Mouse (Mus musculus): Measurements from ENCODE around the gene Inip. TPM values are rescaled to one million over a fixed set of nuclear protein-coding genes. Genes with fewer than 3 reads are reported as not detected.

The Inip gene
- polyA plus RNA-seq, 1 experiment from 2014 or later, result 41.4 TPM

DNA sequence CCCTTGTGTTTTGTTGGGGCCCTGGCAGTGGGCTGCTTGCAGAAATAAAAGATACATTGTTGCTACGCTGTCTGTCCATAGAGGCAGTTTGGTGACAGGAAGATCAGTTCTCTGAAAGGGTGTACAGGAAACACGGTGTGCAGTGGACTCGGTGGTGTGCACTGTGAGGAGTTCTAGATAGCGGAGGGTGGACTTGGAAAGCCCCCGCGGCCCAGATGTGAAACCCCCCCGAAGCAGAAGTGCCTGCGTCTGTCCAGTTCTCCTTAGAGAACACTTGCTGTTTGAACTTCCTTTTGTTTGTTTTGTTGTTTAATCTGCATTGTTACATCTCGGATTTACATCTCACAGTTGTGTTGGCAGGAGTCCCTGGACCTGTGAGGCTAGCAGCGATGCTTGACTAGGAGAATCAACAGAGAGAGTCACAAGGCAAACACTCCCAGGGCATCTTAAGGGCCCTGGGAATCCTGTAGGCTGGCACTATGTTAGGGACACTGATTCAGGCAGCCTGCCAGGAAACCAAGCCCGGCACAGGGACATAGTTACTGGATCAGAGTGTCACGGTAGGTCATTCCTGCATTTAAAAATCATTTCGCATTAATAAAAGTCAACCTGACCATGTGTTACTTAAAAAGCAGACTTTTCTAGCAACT lies 47.8 kb downstream of the Inip start:
- Histone ChIP-seq H3K27ac (ENCODE audit: low read length) (no peak overlapping the region), H3K4me1 (ENCODE audit: control insufficient read depth, insufficient read depth, low read length) (no peaks in the 10 kb centered on the region), H3K9ac (ENCODE audit: low read length) (no peak overlapping the region), H3K27me3 (ENCODE audit: control insufficient read depth, insufficient read depth, low read length) (no peaks in the 10 kb centered on the region), H3K4me3 (replicated peaks; ENCODE audit: low read length) (no peak overlapping the region), H3K9me3 (replicated peaks; ENCODE audit: control insufficient read depth, low read length) (no peaks in the 10 kb centered on the region), H3K4me2 (ENCODE audit: low read depth, low read length) (no peak overlapping the region), H3K36me3 (ENCODE audit: control insufficient read depth, insufficient read depth, low read length) (0 out of 2 replicates have a peak, but pooled peaks cover 4% of the 10 kb centered on the region)
- no peak for ATAC-seq (ENCODE audit: insufficient read depth, low FRiP score)
- whole genome bisulfite sequencing, result 66% methylated on average over 13 of the region's 13 CpGs

DNA sequence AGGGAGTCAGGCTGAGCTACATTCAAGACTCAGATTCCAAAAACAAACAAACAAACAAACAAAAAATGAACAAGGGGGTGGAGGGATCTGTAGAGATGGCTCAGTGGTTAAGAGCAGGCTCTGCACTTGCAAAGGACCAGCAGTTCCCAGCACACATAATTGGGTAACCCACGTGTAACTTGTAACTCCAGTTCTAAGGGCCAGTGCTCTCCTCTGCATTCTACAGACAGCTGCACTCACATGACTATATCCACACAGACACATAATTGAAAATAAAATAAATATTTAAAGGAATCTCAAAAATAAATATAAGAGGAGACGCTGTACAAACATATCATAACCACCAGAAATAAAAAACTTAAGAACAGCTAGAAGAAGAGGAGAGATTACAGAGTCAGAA lies 61.5 kb downstream of the Inip start:
- 37% methylated on average over 2 of the region's 2 CpGs for WGBS
- no peak for ATAC-seq (ENCODE audit: insufficient read depth, low FRiP score)

DNA sequence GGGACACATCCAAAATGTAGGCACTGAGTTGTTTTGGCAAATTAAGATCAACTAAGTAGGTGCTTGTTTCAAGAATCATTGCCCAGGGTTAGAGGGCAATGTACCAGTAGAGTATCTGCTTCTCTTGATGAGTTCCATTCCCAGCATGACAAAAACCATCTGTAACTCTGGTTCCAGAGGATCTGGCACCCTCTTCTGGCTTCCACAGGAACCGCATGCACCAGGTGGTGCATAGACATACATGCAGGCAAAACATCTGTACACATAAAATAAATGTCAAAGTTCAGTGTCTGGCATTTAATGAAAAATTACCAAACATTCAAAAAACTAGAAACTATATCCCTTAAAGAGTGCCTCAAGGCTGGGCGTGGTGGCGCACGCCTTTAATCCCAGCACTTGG lies 62.1 kb downstream of the Inip start:
- no peak for ATAC-seq (ENCODE audit: insufficient read depth, low FRiP score)

More for the DNA sequence above, 61.5 kb downstream of the Inip start:
- H3K27me3 ChIP-seq (ENCODE audit: control insufficient read depth, insufficient read depth, low read length), result no peaks in the 10 kb centered on the region
- H3K4me2 ChIP-seq (ENCODE audit: low read depth, low read length), result no peak overlapping the region
- H3K4me1 ChIP-seq (ENCODE audit: control insufficient read depth, insufficient read depth, low read length), result no peaks in the 10 kb centered on the region
- no peak overlapping the region for H3K27ac ChIP-seq (ENCODE audit: low read length)
- peaks cover 7% of the 10 kb centered on the region; the same call in 1 of the 2 replicates for H3K9me3 ChIP-seq (replicated peaks; ENCODE audit: control insufficient read depth, low read length)
- no peak overlapping the region for H3K9ac ChIP-seq (ENCODE audit: low read length)
- no peaks in the 10 kb centered on the region for H3K36me3 ChIP-seq (ENCODE audit: control insufficient read depth, insufficient read depth, low read length)
- no peak overlapping the region for H3K4me3 ChIP-seq (replicated peaks; ENCODE audit: low read length)

DNA sequence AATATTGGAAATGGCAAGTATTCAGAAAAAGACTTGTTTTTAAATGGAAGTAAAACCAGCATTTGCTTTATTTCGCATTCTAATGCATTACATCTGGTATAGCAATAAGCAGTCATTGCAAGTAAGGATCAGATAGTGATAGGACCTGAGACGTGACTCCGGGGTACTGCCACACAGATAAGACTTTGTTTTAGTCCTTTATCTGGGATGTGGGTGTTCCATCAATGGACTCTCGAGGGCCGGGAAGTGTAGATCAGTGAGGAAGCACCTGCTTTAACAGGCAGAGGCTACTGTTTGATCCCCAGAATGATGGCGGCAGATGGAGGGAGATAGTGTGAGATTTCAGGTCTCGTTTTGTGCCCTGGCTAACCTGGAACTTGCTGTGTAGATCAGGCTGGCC lies 69.8 kb downstream of the Inip start:
- no peaks in the 10 kb centered on the region for H3K27me3 ChIP-seq (ENCODE audit: control insufficient read depth, insufficient read depth, low read length)
- no peaks in the 10 kb centered on the region for H3K9me3 ChIP-seq (replicated peaks; ENCODE audit: control insufficient read depth, low read length)
- H3K36me3 ChIP-seq (ENCODE audit: control insufficient read depth, insufficient read depth, low read length), result no peaks in the 10 kb centered on the region
- ATAC-seq (ENCODE audit: insufficient read depth, low FRiP score), result no peak
- 85% methylated on average over 7 of the region's 7 CpGs for WGBS
- H3K4me3 ChIP-seq (replicated peaks; ENCODE audit: low read length), result no peak overlapping the region
- H3K9ac ChIP-seq (ENCODE audit: low read length), result no peak overlapping the region
- H3K4me1 ChIP-seq (ENCODE audit: control insufficient read depth, insufficient read depth, low read length), result no peaks in the 10 kb centered on the region
- H3K4me2 ChIP-seq (ENCODE audit: low read depth, low read length), result no peak overlapping the region
- H3K27ac ChIP-seq (ENCODE audit: low read length), result no peak overlapping the region

More for the DNA sequence above, 62.1 kb downstream of the Inip start:
- Histone ChIP-seq H3K27ac (ENCODE audit: low read length) (no peak overlapping the region), H3K9ac (ENCODE audit: low read length) (no peak overlapping the region), H3K27me3 (ENCODE audit: control insufficient read depth, insufficient read depth, low read length) (no peaks in the 10 kb centered on the region), H3K4me2 (ENCODE audit: low read depth, low read length) (no peak overlapping the region), H3K9me3 (replicated peaks; ENCODE audit: control insufficient read depth, low read length) (peaks cover 7% of the 10 kb centered on the region; the same call in 1 of the 2 replicates), H3K4me1 (ENCODE audit: control insufficient read depth, insufficient read depth, low read length) (no peaks in the 10 kb centered on the region), H3K36me3 (ENCODE audit: control insufficient read depth, insufficient read depth, low read length) (no peaks in the 10 kb centered on the region), H3K4me3 (replicated peaks; ENCODE audit: low read length) (no peak overlapping the region)
- 97% methylated on average over 4 of the region's 4 CpGs for WGBS

DNA sequence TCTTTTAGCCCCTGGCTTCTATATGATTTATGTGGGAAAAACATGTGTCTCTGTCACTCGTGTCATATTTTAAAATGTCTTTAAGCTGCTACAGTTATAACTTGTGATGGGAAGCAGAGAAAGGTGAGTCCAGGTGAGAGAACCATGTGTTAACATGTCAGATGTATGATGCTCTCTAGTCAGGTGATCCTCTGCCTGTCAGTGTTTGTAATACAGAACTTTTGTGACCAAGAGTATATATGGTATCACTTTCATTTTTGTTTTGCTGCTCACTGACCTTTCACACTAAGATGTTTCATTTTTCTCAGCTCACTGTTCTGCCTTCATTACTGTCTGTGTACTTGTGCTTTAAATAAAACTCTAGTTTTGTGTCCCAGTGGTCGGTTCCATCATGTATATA lies 72.5 kb downstream of the Inip start:
- H3K9me3 ChIP-seq (replicated peaks; ENCODE audit: control insufficient read depth, low read length), result no peaks in the 10 kb centered on the region
- no peaks in the 10 kb centered on the region for H3K36me3 ChIP-seq (ENCODE audit: control insufficient read depth, insufficient read depth, low read length)
- no peaks in the 10 kb centered on the region for H3K4me1 ChIP-seq (ENCODE audit: control insufficient read depth, insufficient read depth, low read length)
- no peak overlapping the region for H3K4me3 ChIP-seq (replicated peaks; ENCODE audit: low read length)
- no peak overlapping the region for H3K4me2 ChIP-seq (ENCODE audit: low read depth, low read length)
- ATAC-seq (ENCODE audit: insufficient read depth, low FRiP score), result no peak
- 79% methylated on average over 2 of the region's 2 CpGs for WGBS
- H3K9ac ChIP-seq (ENCODE audit: low read length), result no peak overlapping the region
- H3K27me3 ChIP-seq (ENCODE audit: control insufficient read depth, insufficient read depth, low read length), result no peaks in the 10 kb centered on the region
- H3K27ac ChIP-seq (ENCODE audit: low read length), result no peak overlapping the region

DNA sequence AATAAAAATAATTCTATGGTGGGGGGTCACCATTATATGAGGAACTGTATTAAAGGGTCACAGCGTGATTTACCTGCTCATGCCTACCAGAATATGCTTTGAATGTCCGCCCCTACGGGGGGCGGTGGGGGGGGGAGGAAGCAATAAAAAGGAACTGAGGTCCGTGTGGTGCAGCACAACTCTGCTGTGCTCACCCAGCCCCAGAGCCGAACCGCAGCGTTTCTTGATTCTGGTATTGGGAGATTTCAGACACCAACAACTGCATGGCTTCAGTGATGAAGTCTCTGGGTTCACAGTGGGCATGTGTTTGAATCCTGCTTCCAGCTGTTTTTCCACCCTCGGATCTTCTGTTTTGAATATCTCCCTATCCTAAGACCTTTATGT lies 73.5 kb downstream of the Inip start:
- ATAC-seq (ENCODE audit: insufficient read depth, low FRiP score), result no peak
- no peaks in the 10 kb centered on the region for H3K36me3 ChIP-seq (ENCODE audit: control insufficient read depth, insufficient read depth, low read length)

DNA sequence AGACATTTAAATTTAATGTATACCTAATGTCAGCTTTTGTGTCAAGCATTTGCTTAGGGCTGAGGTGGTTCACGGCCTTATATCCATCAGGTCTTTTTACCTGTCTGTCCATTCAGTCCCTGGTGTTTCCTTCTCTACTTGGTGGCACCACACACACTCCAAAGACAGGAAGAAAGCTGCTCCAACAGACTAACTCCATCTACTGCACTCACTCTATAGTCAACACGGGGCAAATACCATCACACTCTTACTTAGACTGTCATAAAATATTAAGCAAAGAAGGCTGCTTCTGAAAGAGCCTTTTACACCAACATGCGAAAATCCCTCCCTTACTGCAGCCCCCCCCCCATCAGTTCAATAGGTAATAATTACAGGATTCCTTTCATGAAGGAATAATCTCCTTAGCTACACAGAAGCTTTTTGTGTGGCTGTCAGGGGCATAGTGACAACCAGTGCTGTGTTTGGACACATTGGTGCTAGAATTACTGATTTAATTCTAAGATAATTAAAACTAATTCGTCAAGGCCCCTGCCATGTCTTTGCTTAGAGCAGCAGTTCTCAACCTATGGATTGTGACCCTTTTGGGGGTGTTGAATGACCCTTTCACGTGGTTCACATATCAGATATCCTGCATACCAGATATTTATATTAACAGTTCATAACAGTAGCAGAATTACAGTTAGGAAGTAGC lies 74.1 kb downstream of the Inip start:
- ATAC-seq (ENCODE audit: insufficient read depth, low FRiP score), result no peak
- Histone ChIP-seq H3K4me1 (ENCODE audit: control insufficient read depth, insufficient read depth, low read length) (no peaks in the 10 kb centered on the region), H3K27me3 (ENCODE audit: control insufficient read depth, insufficient read depth, low read length) (no peaks in the 10 kb centered on the region), H3K36me3 (ENCODE audit: control insufficient read depth, insufficient read depth, low read length) (no peaks in the 10 kb centered on the region), H3K9me3 (replicated peaks; ENCODE audit: control insufficient read depth, low read length) (no peaks in the 10 kb centered on the region), H3K4me3 (replicated peaks; ENCODE audit: low read length) (no peak overlapping the region), H3K27ac (ENCODE audit: low read length) (no peak overlapping the region), H3K9ac (ENCODE audit: low read length) (no peak overlapping the region), H3K4me2 (ENCODE audit: low read depth, low read length) (no peak overlapping the region)
- 64% methylated on average over 5 of the region's 5 CpGs for WGBS

More for the DNA sequence above, 73.5 kb downstream of the Inip start:
- WGBS, result 78% methylated on average over 9 of the region's 9 CpGs
- Histone ChIP-seq H3K9ac (ENCODE audit: low read length) (no peak overlapping the region), H3K4me2 (ENCODE audit: low read depth, low read length) (no peak overlapping the region), H3K4me1 (ENCODE audit: control insufficient read depth, insufficient read depth, low read length) (no peaks in the 10 kb centered on the region), H3K9me3 (replicated peaks; ENCODE audit: control insufficient read depth, low read length) (no peaks in the 10 kb centered on the region), H3K27me3 (ENCODE audit: control insufficient read depth, insufficient read depth, low read length) (no peaks in the 10 kb centered on the region), H3K4me3 (replicated peaks; ENCODE audit: low read length) (no peak overlapping the region), H3K27ac (ENCODE audit: low read length) (no peak overlapping the region)

DNA sequence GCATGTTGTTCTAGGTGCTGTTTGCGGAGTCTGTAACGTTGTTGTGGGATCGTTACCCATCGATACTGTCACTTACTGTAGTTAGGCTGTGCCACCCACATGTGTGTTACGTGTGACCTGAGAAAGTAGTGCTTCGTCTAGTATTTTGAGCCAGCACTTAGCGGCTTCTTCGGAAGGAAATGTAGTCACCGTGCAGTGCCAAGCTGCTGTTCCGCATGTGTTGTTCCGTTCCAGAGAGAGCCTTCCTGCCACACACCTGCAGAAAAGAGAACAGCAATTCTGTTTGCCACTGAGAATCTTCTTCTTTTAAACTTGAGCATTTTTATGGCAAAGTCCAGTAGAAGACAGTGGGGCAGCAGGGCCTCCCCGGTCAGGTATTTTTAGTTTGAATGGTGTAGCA lies 74.9 kb downstream of the Inip start:
- no peak for ATAC-seq (ENCODE audit: insufficient read depth, low FRiP score)
- no peaks in the 10 kb centered on the region for H3K27me3 ChIP-seq (ENCODE audit: control insufficient read depth, insufficient read depth, low read length)
- WGBS, result 93% methylated on average over 12 of the region's 12 CpGs
- no peak overlapping the region for H3K4me2 ChIP-seq (ENCODE audit: low read depth, low read length)
- no peak overlapping the region for H3K27ac ChIP-seq (ENCODE audit: low read length)
- H3K9ac ChIP-seq (ENCODE audit: low read length), result no peak overlapping the region
- H3K4me3 ChIP-seq (replicated peaks; ENCODE audit: low read length), result no peak overlapping the region
- no peaks in the 10 kb centered on the region for H3K4me1 ChIP-seq (ENCODE audit: control insufficient read depth, insufficient read depth, low read length)
- no peaks in the 10 kb centered on the region for H3K36me3 ChIP-seq (ENCODE audit: control insufficient read depth, insufficient read depth, low read length)
- no peaks in the 10 kb centered on the region for H3K9me3 ChIP-seq (replicated peaks; ENCODE audit: control insufficient read depth, low read length)

DNA sequence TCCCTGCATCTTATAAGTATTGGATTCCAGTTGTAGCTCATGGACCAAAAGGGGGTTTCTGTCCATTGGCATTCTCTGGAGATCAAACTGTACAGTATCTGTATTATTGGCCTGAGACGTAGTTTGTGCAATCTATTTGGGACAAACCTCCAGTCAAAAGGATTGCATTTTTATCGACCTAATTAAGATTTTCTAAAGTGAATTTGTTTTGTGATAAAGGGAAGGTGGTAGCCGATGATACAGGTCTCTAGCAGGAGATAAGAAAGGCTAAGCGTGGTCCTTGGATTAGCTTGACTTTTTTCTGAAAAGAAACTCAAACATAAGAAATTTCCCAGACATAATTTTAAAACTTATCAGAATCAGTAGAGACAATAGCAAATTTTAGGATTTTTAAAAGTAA lies 75.8 kb downstream of the Inip start:
- no peaks in the 10 kb centered on the region for H3K9me3 ChIP-seq (replicated peaks; ENCODE audit: control insufficient read depth, low read length)
- no peaks in the 10 kb centered on the region for H3K36me3 ChIP-seq (ENCODE audit: control insufficient read depth, insufficient read depth, low read length)
- no peak for ATAC-seq (ENCODE audit: insufficient read depth, low FRiP score)
- 65% methylated on average over 4 of the region's 4 CpGs for WGBS
- H3K4me3 ChIP-seq (replicated peaks; ENCODE audit: low read length), result no peak overlapping the region
- no peaks in the 10 kb centered on the region for H3K4me1 ChIP-seq (ENCODE audit: control insufficient read depth, insufficient read depth, low read length)
- no peak overlapping the region for H3K9ac ChIP-seq (ENCODE audit: low read length)
- H3K4me2 ChIP-seq (ENCODE audit: low read depth, low read length), result no peak overlapping the region
- H3K27me3 ChIP-seq (ENCODE audit: control insufficient read depth, insufficient read depth, low read length), result no peaks in the 10 kb centered on the region
- H3K27ac ChIP-seq (ENCODE audit: low read length), result no peak overlapping the region

Measured in stomach, embryonic 16.5 days (tissue).